Mouse (Mus musculus): Measurements from ENCODE around the gene Uspl1. TPM values are rescaled to one million over a fixed set of nuclear protein-coding genes. Genes with fewer than 3 reads are reported as not detected.

Uspl1 gene
- polyA plus RNA-seq, 1 experiment from 2014 or later: 65.1 TPM

GRCm38 (mm10) chr5:149175736-149176135 lies 8.4 kb upstream of the Uspl1 start:
- no peaks in the 10 kb centered on the region for H3K36me3 ChIP-seq (ENCODE audit: control insufficient read depth, insufficient read depth, low read length)

GRCm38 (mm10) chr5:149178095-149178494 lies 6.1 kb upstream of the Uspl1 start:
- no peaks in the 10 kb centered on the region for H3K27me3 ChIP-seq (ENCODE audit: control insufficient read depth, insufficient read depth, low read length)
- H3K36me3 ChIP-seq (ENCODE audit: control insufficient read depth, insufficient read depth, low read length): no peaks in the 10 kb centered on the region
- H3K9me3 ChIP-seq (ENCODE audit: control insufficient read depth, low read length): no peaks in the 10 kb centered on the region
- DNase-seq (no peak), ATAC-seq (ENCODE audit: low FRiP score, low TSS enrichment) (no peak)
- 0 out of 2 replicates have a peak, but pooled peaks cover 3% of the 10 kb centered on the region for H3K4me1 ChIP-seq (ENCODE audit: control insufficient read depth, insufficient read depth, low read length)
- no peak overlapping the region for H3K4me2 ChIP-seq (ENCODE audit: low read length)
- no peak overlapping the region for H3K27ac ChIP-seq (replicated peaks; ENCODE audit: low read depth, low read length)
- WGBS: 95% methylated on average over 5 of the region's 5 CpGs
- no peak overlapping the region for H3K9ac ChIP-seq (replicated peaks; ENCODE audit: low read length)
- no peak overlapping the region for H3K4me3 ChIP-seq (replicated peaks; ENCODE audit: low read depth, low read length)

More at GRCm38 (mm10) chr5:149175736-149176135, 8.4 kb upstream of the Uspl1 start:
- H3K4me1 ChIP-seq (ENCODE audit: control insufficient read depth, insufficient read depth, low read length): no peaks in the 10 kb centered on the region
- H3K27ac ChIP-seq (replicated peaks; ENCODE audit: low read depth, low read length): no peak overlapping the region
- no peak overlapping the region for H3K4me2 ChIP-seq (ENCODE audit: low read length)
- no peak for DNase-seq
- no peaks in the 10 kb centered on the region for H3K27me3 ChIP-seq (ENCODE audit: control insufficient read depth, insufficient read depth, low read length)
- no peak for ATAC-seq (ENCODE audit: low FRiP score, low TSS enrichment)
- 93% methylated on average over 6 of the region's 6 CpGs for WGBS
- H3K4me3 ChIP-seq (replicated peaks; ENCODE audit: low read depth, low read length): no peak overlapping the region
- no peaks in the 10 kb centered on the region for H3K9me3 ChIP-seq (ENCODE audit: control insufficient read depth, low read length)
- no peak overlapping the region for H3K9ac ChIP-seq (replicated peaks; ENCODE audit: low read length)

- H3K9me3 ChIP-seq (ENCODE audit: control insufficient read depth, low read length): no peaks in the 10 kb centered on the region
- H3K4me1 ChIP-seq (ENCODE audit: control insufficient read depth, insufficient read depth, low read length): 0 out of 2 replicates have a peak, but pooled peaks cover 4% of the 10 kb centered on the region
- no peak overlapping the region for H3K4me2 ChIP-seq (ENCODE audit: low read length)
- no peak overlapping the region for H3K9ac ChIP-seq (replicated peaks; ENCODE audit: low read length)
- H3K27me3 ChIP-seq (ENCODE audit: control insufficient read depth, insufficient read depth, low read length): no peaks in the 10 kb centered on the region
- H3K4me3 ChIP-seq (replicated peaks; ENCODE audit: low read depth, low read length): no peak overlapping the region
- H3K27ac ChIP-seq (replicated peaks; ENCODE audit: low read depth, low read length): no peak overlapping the region
- DNase-seq (no peak), ATAC-seq (ENCODE audit: low FRiP score, low TSS enrichment) (no peak)
- WGBS: 92% methylated on average over 3 of the region's 3 CpGs
- H3K36me3 ChIP-seq (ENCODE audit: control insufficient read depth, insufficient read depth, low read length): no peaks in the 10 kb centered on the region
Observed at GRCm38 (mm10) chr5:149179826-149180225, 4.3 kb upstream of the Uspl1 start.

- no peaks in the 10 kb centered on the region for H3K27me3 ChIP-seq (ENCODE audit: control insufficient read depth, insufficient read depth, low read length)
- H3K27ac ChIP-seq (replicated peaks; ENCODE audit: low read depth, low read length): no peak overlapping the region
- DNase-seq (peak; percentile 2), ATAC-seq (ENCODE audit: low FRiP score, low TSS enrichment) (no peak)
- H3K9ac ChIP-seq (replicated peaks; ENCODE audit: low read length): no peak overlapping the region
- WGBS: 84% methylated on average over 5 of the region's 5 CpGs
- H3K4me1 ChIP-seq (ENCODE audit: control insufficient read depth, insufficient read depth, low read length): peaks cover 14% of the 10 kb centered on the region
- H3K4me2 ChIP-seq (ENCODE audit: low read length): no peak overlapping the region
- no peaks in the 10 kb centered on the region for H3K9me3 ChIP-seq (ENCODE audit: control insufficient read depth, low read length)
- H3K4me3 ChIP-seq (replicated peaks; ENCODE audit: low read depth, low read length): no peak overlapping the region
- H3K36me3 ChIP-seq (ENCODE audit: control insufficient read depth, insufficient read depth, low read length): no peaks in the 10 kb centered on the region
Observed at GRCm38 (mm10) chr5:149182186-149182870, 1.8 kb upstream of the Uspl1 start.

GRCm38 (mm10) chr5:149183122-149183521 lies 1.0 kb upstream of the Uspl1 start:
- DNase-seq: no peak
- Histone ChIP-seq H3K9ac (replicated peaks; ENCODE audit: low read length) (peak overlapping the region; percentile 78), H3K4me1 (ENCODE audit: control insufficient read depth, insufficient read depth, low read length) (peaks cover 14% of the 10 kb centered on the region), H3K4me2 (ENCODE audit: low read length) (peak overlapping the region; percentile 74), H3K4me3 (replicated peaks; ENCODE audit: low read depth, low read length) (peak overlapping the region; percentile 61), H3K36me3 (ENCODE audit: control insufficient read depth, insufficient read depth, low read length) (0 out of 2 replicates have a peak, but pooled peaks cover under 1% of the 10 kb centered on the region), H3K27me3 (ENCODE audit: control insufficient read depth, insufficient read depth, low read length) (no peaks in the 10 kb centered on the region), H3K9me3 (ENCODE audit: control insufficient read depth, low read length) (no peaks in the 10 kb centered on the region), H3K27ac (replicated peaks; ENCODE audit: low read depth, low read length) (peak overlapping the region; percentile 95; the same call in 1 of the 2 replicates)
- WGBS: 47% methylated on average over 1 of the region's 1 CpGs
- no peak for ATAC-seq (ENCODE audit: low FRiP score, low TSS enrichment)

GRCm38 (mm10) chr5:149183721-149184103 lies 438 bp upstream of the Uspl1 start:
- DNase-seq (no peak), ATAC-seq (ENCODE audit: low FRiP score, low TSS enrichment) (peak; percentile 75)
- Histone ChIP-seq H3K36me3 (ENCODE audit: control insufficient read depth, insufficient read depth, low read length) (0 out of 2 replicates have a peak, but pooled peaks cover 3% of the 10 kb centered on the region), H3K27me3 (ENCODE audit: control insufficient read depth, insufficient read depth, low read length) (no peaks in the 10 kb centered on the region), H3K4me2 (ENCODE audit: low read length) (peak overlapping the region; percentile 74), H3K27ac (replicated peaks; ENCODE audit: low read depth, low read length) (peak overlapping the region; percentile 95), H3K9ac (replicated peaks; ENCODE audit: low read length) (peak overlapping the region; percentile 78), H3K4me1 (ENCODE audit: control insufficient read depth, insufficient read depth, low read length) (peaks cover 14% of the 10 kb centered on the region), H3K9me3 (ENCODE audit: control insufficient read depth, low read length) (no peaks in the 10 kb centered on the region), H3K4me3 (replicated peaks; ENCODE audit: low read depth, low read length) (peak overlapping the region; percentile 61)
- under 1% methylated on average over 13 of the region's 13 CpGs for WGBS

GRCm38 (mm10) chr5:149184844-149185186 lies 665 bp downstream of the Uspl1 start:
- under 1% methylated on average over 20 of the region's 20 CpGs for WGBS
- Histone ChIP-seq H3K27me3 (ENCODE audit: control insufficient read depth, insufficient read depth, low read length) (no peaks in the 10 kb centered on the region), H3K36me3 (ENCODE audit: control insufficient read depth, insufficient read depth, low read length) (peaks cover 13% of the 10 kb centered on the region), H3K27ac (replicated peaks; ENCODE audit: low read depth, low read length) (peak overlapping the region; percentile 79), H3K4me1 (ENCODE audit: control insufficient read depth, insufficient read depth, low read length) (peaks cover 14% of the 10 kb centered on the region), H3K4me2 (ENCODE audit: low read length) (peak overlapping the region; percentile 64), H3K9ac (replicated peaks; ENCODE audit: low read length) (peak overlapping the region; percentile 62), H3K4me3 (replicated peaks; ENCODE audit: low read depth, low read length) (peak overlapping the region; percentile 61), H3K9me3 (ENCODE audit: control insufficient read depth, low read length) (no peaks in the 10 kb centered on the region)
- ATAC-seq (ENCODE audit: low FRiP score, low TSS enrichment) (no peak), DNase-seq (no peak)

GRCm38 (mm10) chr5:149185806-149186205 lies 1.7 kb downstream of the Uspl1 start:
- Histone ChIP-seq H3K4me3 (replicated peaks; ENCODE audit: low read depth, low read length) (peak overlapping the region; percentile 61), H3K36me3 (ENCODE audit: control insufficient read depth, insufficient read depth, low read length) (peaks cover 21% of the 10 kb centered on the region), H3K4me2 (ENCODE audit: low read length) (peak overlapping the region; percentile 64), H3K27ac (replicated peaks; ENCODE audit: low read depth, low read length) (no peak overlapping the region), H3K9ac (replicated peaks; ENCODE audit: low read length) (no peak overlapping the region; the same call in 1 of the 2 replicates), H3K4me1 (ENCODE audit: control insufficient read depth, insufficient read depth, low read length) (peaks cover 14% of the 10 kb centered on the region), H3K27me3 (ENCODE audit: control insufficient read depth, insufficient read depth, low read length) (no peaks in the 10 kb centered on the region), H3K9me3 (ENCODE audit: control insufficient read depth, low read length) (no peaks in the 10 kb centered on the region)
- DNase-seq: no peak
- ATAC-seq (ENCODE audit: low FRiP score, low TSS enrichment): no peak
- WGBS: 75% methylated on average over 3 of the region's 3 CpGs

GRCm38 (mm10) chr5:149190160-149190559 lies 6.0 kb downstream of the Uspl1 start:
- Histone ChIP-seq H3K27ac (replicated peaks; ENCODE audit: low read depth, low read length) (no peak overlapping the region), H3K9me3 (ENCODE audit: control insufficient read depth, low read length) (no peaks in the 10 kb centered on the region), H3K36me3 (ENCODE audit: control insufficient read depth, insufficient read depth, low read length) (peaks cover 61% of the 10 kb centered on the region), H3K4me2 (ENCODE audit: low read length) (no peak overlapping the region), H3K4me3 (replicated peaks; ENCODE audit: low read depth, low read length) (no peak overlapping the region), H3K4me1 (ENCODE audit: control insufficient read depth, insufficient read depth, low read length) (peaks cover 11% of the 10 kb centered on the region), H3K27me3 (ENCODE audit: control insufficient read depth, insufficient read depth, low read length) (no peaks in the 10 kb centered on the region), H3K9ac (replicated peaks; ENCODE audit: low read length) (no peak overlapping the region)
- DNase-seq: no peak
- WGBS: 97% methylated on average over 1 of the region's 1 CpGs
- no peak for ATAC-seq (ENCODE audit: low FRiP score, low TSS enrichment)

All from midbrain, embryonic 14.5 days (tissue).